Mouse (Mus musculus): Measurements from ENCODE around the gene Ccdc136. TPM values are rescaled to one million over a fixed set of nuclear protein-coding genes. Genes with fewer than 3 reads are reported as not detected.

The Ccdc136 gene
- polyA plus RNA-seq, 1 experiment from 2014 or later, result 23.1 TPM

DNA sequence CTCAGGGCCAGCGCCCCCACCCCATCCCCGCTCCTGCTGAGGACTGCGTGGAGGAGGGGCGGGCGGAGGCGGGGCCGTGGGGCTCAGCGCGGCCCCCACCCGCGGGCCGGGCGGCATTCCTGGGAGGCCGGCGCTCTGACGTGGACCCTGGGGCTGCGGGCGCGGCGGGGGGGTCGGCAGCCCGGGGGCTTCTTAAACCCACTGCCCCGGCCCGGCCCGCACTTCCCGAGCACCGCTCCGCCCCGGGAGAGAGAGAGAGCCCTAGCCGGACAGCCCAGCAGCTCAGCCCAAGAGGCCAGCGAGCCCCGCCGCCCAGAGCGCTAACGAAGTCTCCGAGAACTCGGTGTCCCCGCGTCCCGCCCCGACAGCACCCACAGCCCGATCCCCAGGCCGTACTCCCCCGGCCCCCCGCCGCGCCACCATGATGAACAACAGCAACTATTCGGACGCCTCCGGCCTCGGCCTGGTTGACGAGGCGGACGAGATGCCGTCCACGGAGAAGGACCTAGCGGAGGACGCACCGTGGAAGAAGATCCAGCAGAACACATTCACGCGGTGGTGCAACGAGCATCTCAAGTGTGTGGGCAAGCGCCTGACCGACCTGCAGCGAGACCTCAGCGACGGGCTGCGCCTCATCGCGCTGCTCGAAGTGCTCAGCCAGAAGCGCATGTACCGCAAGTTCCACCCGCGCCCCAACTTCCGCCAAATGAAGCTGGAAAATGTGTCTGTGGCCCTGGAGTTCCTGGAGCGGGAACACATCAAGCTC lies 37.1 kb downstream of the Ccdc136 start, which contains the start of gene Flnc:
Gene Flnc, plus strand, starts transcription at position 219 of the 766 bp plus-strand sequence.
- Histone ChIP-seq H3K27me3 (replicated peaks; ENCODE audit: low read depth, poor library complexity, severe bottlenecking) (peaks cover 69% of the 10 kb centered on the region), H3K27ac (replicated peaks) (peak within 1 kb of the TSS; percentile 78), H3K36me3 (replicated peaks) (no peaks in the 10 kb centered on the region), H3K4me1 (peaks cover 69% of the 10 kb centered on the region), H3K9me3 (no peaks in the 10 kb centered on the region), H3K4me3 (peak within 1 kb of the TSS; percentile 64)
- WGBS, result under 1% methylated on average over 77 of the region's 77 CpGs
- peak; percentile 61 for DNase-seq (ENCODE audit: low spot score)

GRCm38 (mm10) chr6:29433804-29434795 lies 38.0 kb downstream of the Ccdc136 start:
- H3K27me3 ChIP-seq (replicated peaks; ENCODE audit: low read depth, poor library complexity, severe bottlenecking), result peaks cover 69% of the 10 kb centered on the region
- H3K27ac ChIP-seq (replicated peaks), result peak overlapping the region; percentile 78
- H3K4me1 ChIP-seq, result peaks cover 69% of the 10 kb centered on the region
- peak; percentile 68 for DNase-seq (ENCODE audit: low spot score)
- WGBS, result 2% methylated on average over 27 of the region's 27 CpGs
- H3K4me3 ChIP-seq, result peak overlapping the region; percentile 64
- 0 out of 2 replicates have a peak, but pooled peaks cover 1% of the 10 kb centered on the region for H3K36me3 ChIP-seq (replicated peaks)
- H3K9me3 ChIP-seq, result no peaks in the 10 kb centered on the region

DNA sequence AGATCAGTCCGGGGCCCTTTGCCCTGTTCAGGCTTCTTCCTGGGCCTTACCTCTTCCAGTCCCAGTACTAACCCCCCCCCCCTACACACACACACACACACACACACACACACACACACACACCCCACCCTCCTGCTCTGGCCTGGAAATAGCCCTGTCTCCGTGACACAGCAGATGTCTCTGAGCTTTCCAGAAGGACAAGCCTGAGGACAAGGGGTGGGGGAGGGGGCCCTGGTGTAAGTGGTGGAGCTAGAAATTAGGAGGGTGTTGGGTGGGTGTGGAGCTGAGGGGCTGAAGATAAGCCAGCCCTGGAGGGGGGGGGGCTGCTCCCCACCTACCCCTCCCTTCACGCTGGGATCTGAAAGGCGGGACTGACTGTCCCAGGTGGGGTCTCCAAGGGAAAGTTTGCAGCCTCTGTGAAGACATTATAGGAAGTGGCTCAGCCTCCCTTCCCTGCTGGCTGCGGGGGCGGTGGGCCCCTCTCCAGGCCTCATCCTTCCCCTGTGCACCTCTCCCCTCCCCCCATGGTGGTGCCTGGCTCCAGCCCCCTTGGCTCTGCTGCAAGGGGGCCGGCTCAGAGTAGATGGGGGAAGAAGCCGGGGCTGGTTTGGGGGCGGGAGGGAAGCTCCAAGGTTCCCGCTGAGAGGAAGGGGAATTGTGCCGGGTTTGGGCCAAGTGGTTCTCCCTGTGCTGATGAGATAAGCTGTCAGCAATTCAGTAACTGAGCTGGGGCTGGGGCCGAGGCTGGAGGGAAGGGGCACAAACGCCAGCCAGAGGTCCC lies 39.0 kb downstream of the Ccdc136 start:
- Histone ChIP-seq H3K9me3 (no peaks in the 10 kb centered on the region), H3K36me3 (replicated peaks) (peaks cover 5% of the 10 kb centered on the region; the same call in 1 of the 2 replicates), H3K27me3 (replicated peaks; ENCODE audit: low read depth, poor library complexity, severe bottlenecking) (peaks cover 65% of the 10 kb centered on the region), H3K4me1 (peaks cover 72% of the 10 kb centered on the region), H3K27ac (replicated peaks) (peak overlapping the region; percentile 78), H3K4me3 (peak overlapping the region; percentile 64)
- WGBS, result 3% methylated on average over 13 of the region's 13 CpGs
- DNase-seq (ENCODE audit: low spot score), result peak; percentile 68

- H3K27ac ChIP-seq (replicated peaks), result peak overlapping the region; percentile 78
- WGBS, result 12% methylated on average over 6 of the region's 6 CpGs
- H3K4me3 ChIP-seq, result peak overlapping the region; percentile 64
- no peaks in the 10 kb centered on the region for H3K9me3 ChIP-seq
- DNase-seq (ENCODE audit: low spot score), result peak; percentile 55
- H3K36me3 ChIP-seq (replicated peaks), result peaks cover 6% of the 10 kb centered on the region; the same call in 1 of the 2 replicates
- peaks cover 56% of the 10 kb centered on the region for H3K27me3 ChIP-seq (replicated peaks; ENCODE audit: low read depth, poor library complexity, severe bottlenecking)
- peaks cover 66% of the 10 kb centered on the region for H3K4me1 ChIP-seq
Measured at GRCm38 (mm10) chr6:29435940-29436451, 39.9 kb downstream of the Ccdc136 start.

- peaks cover 6% of the 10 kb centered on the region; the same call in 1 of the 2 replicates for H3K36me3 ChIP-seq (replicated peaks)
- peaks cover 61% of the 10 kb centered on the region for H3K4me1 ChIP-seq
- peak; percentile 46 for DNase-seq (ENCODE audit: low spot score)
- no peaks in the 10 kb centered on the region for H3K9me3 ChIP-seq
- H3K27me3 ChIP-seq (replicated peaks; ENCODE audit: low read depth, poor library complexity, severe bottlenecking), result peaks cover 51% of the 10 kb centered on the region
- peak overlapping the region; percentile 64 for H3K4me3 ChIP-seq
- 6% methylated on average over 11 of the region's 11 CpGs for WGBS
- peak overlapping the region; percentile 78 for H3K27ac ChIP-seq (replicated peaks)
Measured at GRCm38 (mm10) chr6:29436461-29436934, 40.4 kb downstream of the Ccdc136 start.

GRCm38 (mm10) chr6:29439251-29439650 lies 43.1 kb downstream of the Ccdc136 start:
- Histone ChIP-seq H3K9me3 (no peaks in the 10 kb centered on the region), H3K27ac (replicated peaks) (no peak overlapping the region), H3K27me3 (replicated peaks; ENCODE audit: low read depth, poor library complexity, severe bottlenecking) (peaks cover 23% of the 10 kb centered on the region), H3K4me1 (peaks cover 34% of the 10 kb centered on the region), H3K4me3 (no peak overlapping the region), H3K36me3 (replicated peaks) (peaks cover 20% of the 10 kb centered on the region; the same call in 1 of the 2 replicates)
- WGBS, result 73% methylated on average over 4 of the region's 4 CpGs
- DNase-seq (ENCODE audit: low spot score), result no peak

DNA sequence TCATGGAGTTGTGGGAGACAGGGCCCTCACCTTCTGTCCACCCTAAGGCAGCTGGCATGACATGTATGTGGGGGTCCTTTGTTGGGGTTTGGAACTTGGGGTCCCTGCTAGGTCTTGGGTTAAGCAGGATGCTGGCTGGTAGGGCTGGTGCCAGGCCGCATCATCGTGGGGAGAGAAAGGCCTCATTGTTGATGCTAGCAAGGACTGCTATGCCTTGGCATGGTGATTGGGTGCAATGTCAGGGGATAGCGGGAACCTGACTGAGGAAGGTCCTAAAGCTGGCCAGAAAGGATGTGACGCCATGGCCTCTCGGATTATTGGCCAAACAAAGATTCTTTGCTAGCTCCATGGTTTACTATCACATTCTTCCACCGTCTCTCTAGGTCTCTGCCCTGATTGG lies 43.7 kb downstream of the Ccdc136 start:
- H3K27ac ChIP-seq (replicated peaks), result no peak overlapping the region
- peaks cover 23% of the 10 kb centered on the region; the same call in 1 of the 2 replicates for H3K36me3 ChIP-seq (replicated peaks)
- no peaks in the 10 kb centered on the region for H3K9me3 ChIP-seq
- H3K27me3 ChIP-seq (replicated peaks; ENCODE audit: low read depth, poor library complexity, severe bottlenecking), result peaks cover 18% of the 10 kb centered on the region
- WGBS, result 89% methylated on average over 6 of the region's 6 CpGs
- peaks cover 29% of the 10 kb centered on the region for H3K4me1 ChIP-seq
- no peak overlapping the region for H3K4me3 ChIP-seq
- no peak for DNase-seq (ENCODE audit: low spot score)

GRCm38 (mm10) chr6:29444773-29445172 lies 48.7 kb downstream of the Ccdc136 start:
- H3K36me3 ChIP-seq (replicated peaks), result peaks cover 60% of the 10 kb centered on the region
- DNase-seq (ENCODE audit: low spot score), result peak; percentile 47
- WGBS, result 74% methylated on average over 11 of the region's 11 CpGs

DNA sequence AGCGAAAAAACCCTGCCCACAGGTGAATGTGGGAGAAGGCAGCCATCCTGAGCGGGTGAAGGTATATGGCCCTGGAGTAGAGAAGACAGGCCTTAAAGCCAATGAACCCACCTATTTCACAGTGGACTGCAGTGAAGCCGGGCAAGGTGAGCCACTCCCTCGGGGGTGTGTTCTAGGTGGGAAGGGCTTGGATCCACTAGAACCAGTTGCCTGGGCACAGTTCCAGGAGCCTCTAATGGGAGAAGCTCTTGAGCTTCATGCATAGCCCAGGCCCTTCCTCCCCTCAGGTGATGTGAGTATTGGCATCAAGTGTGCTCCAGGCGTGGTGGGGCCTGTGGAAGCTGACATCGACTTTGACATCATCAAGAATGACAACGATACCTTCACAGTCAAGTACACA lies 49.2 kb downstream of the Ccdc136 start:
- Histone ChIP-seq H3K27ac (replicated peaks) (no peak overlapping the region), H3K36me3 (replicated peaks) (peaks cover 58% of the 10 kb centered on the region), H3K27me3 (replicated peaks; ENCODE audit: low read depth, poor library complexity, severe bottlenecking) (no peaks in the 10 kb centered on the region), H3K4me3 (no peak overlapping the region), H3K9me3 (no peaks in the 10 kb centered on the region), H3K4me1 (no peaks in the 10 kb centered on the region)
- WGBS, result 94% methylated on average over 7 of the region's 7 CpGs
- DNase-seq (ENCODE audit: low spot score), result no peak

More at GRCm38 (mm10) chr6:29444773-29445172, 48.7 kb downstream of the Ccdc136 start:
- Histone ChIP-seq H3K27ac (replicated peaks) (no peak overlapping the region), H3K4me3 (no peak overlapping the region), H3K27me3 (replicated peaks; ENCODE audit: low read depth, poor library complexity, severe bottlenecking) (no peaks in the 10 kb centered on the region), H3K4me1 (no peaks in the 10 kb centered on the region), H3K9me3 (no peaks in the 10 kb centered on the region)

DNA sequence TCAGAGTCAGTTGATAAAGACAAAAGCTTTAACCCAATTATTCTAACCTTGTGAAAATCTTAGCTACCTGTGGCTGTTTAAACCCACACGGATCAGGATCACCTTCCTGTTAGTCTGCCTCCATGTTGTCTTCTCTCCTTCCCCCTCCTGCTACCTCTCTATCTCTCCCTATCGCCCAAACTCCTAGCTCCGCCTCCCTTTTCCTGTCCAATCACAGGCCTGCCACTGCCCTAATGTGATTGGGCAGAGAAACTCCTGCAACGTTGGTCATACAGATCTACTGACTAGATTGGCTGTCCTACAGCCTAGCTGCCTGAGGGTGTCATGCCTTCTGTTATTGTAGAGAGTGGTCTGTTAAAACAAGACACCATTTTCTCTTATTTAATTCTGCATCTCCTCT lies 53.7 kb downstream of the Ccdc136 start:
- no peaks in the 10 kb centered on the region for H3K27me3 ChIP-seq (replicated peaks; ENCODE audit: low read depth, poor library complexity, severe bottlenecking)
- no peaks in the 10 kb centered on the region for H3K9me3 ChIP-seq
- no peaks in the 10 kb centered on the region for H3K4me1 ChIP-seq
- H3K36me3 ChIP-seq (replicated peaks), result peaks cover 65% of the 10 kb centered on the region
- DNase-seq (ENCODE audit: low spot score), result no peak
- WGBS, result 39% methylated on average over 4 of the region's 4 CpGs
- H3K27ac ChIP-seq (replicated peaks), result no peak overlapping the region
- H3K4me3 ChIP-seq, result no peak overlapping the region

DNA sequence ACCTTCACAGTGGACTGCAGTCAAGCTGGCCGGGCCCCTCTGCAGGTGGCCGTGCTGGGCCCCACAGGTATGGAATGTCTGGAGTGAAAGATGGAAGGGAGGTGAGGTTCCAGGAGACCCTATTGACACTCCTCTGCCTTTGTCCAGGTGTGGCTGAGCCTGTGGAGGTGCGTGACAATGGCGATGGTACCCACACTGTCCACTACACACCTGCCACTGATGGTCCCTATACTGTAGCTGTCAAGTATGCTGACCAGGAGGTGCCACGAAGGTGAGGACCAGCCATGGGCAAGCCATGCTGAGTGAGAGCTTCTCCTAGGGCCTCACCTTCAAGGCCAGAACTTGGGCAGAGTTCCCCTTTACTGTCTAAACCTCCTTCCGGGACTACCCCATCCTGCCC lies 54.6 kb downstream of the Ccdc136 start:
- Histone ChIP-seq H3K27me3 (replicated peaks; ENCODE audit: low read depth, poor library complexity, severe bottlenecking) (no peaks in the 10 kb centered on the region), H3K36me3 (replicated peaks) (peaks cover 67% of the 10 kb centered on the region), H3K9me3 (no peaks in the 10 kb centered on the region), H3K4me1 (no peaks in the 10 kb centered on the region), H3K27ac (replicated peaks) (no peak overlapping the region), H3K4me3 (no peak overlapping the region)
- DNase-seq (ENCODE audit: low spot score), result no peak
- WGBS, result 96% methylated on average over 6 of the region's 6 CpGs
